Mouse (Mus musculus) ES-E14 (cell line): ENCODE data around the gene Msantd2.

ENCODE experiments used
- CHD2 ChIP-seq: IDR thresholded peaks from 2 replicates; pipeline ENCODE4 v1.6.1; 2014; ENCODE audit warnings: mild to moderate bottlenecking, low read depth, low read length, inconsistent platforms
- HCFC1 ChIP-seq: IDR thresholded peaks from 2 replicates; pipeline ENCODE4 v1.6.1; 2012; ENCODE audit warnings: low read length, inconsistent platforms, borderline replicate concordance; ENCODE audit not compliant: insufficient read depth
- ZNF384 ChIP-seq: IDR thresholded peaks from 2 replicates; pipeline ENCODE4 v1.6.1; 2012; ENCODE audit warnings: low read depth, low read length, inconsistent platforms

DNA sequence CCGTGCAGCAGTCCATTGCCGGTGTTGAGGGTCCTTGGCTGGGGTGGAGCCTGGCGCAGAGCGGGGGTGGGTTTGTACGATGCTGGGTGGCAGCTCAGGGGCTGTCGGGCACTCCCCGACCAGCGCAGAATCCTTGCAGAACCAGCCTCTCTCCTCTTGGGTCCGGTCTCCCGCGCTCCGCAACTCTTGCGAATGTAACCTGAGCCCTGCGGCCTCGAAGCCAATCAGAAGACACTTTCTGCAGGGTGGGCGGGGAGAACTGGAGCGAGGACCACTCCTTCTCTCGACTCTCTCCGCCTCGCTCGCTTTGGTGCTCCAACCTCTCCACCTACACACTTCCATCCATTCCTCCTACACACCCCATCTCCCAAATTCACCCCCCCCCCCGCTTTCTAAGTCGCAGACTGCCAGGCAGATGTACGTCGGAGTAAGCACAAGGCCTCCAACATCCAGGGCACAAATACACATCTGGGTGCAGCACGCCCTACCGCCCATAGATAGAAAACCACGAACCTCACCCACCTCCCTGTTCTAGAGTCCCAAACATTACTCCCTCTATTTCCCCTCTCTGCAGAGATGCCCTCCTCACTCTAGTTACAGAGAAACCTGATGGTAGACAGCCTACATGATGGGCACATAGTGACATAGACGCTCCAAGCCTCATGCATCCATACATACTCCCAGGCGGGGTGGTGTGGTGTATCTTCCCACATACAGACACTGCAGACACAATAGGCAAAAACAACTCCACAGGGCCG is 63.6 kb downstream of the Msantd2 start, which contains the start of gene Nrgn:
- no peak for TF ChIP-seq CHD2
- TF ChIP-seq HCFC1, result no peak
- TF ChIP-seq ZNF384, result no peak
